Mouse (Mus musculus): ENCODE data around the gene Ramp1. TPM values are rescaled to one million over a fixed set of nuclear protein-coding genes. Genes with fewer than 3 reads are reported as not detected.

The Ramp1 gene
- polyA plus RNA-seq, 1 experiment from 2014 or later, result 1.9 TPM

- H3K9ac ChIP-seq, result no peak overlapping the region
- no peak overlapping the region for H3K27ac ChIP-seq
- H3K4me1 ChIP-seq, result 0 out of 2 replicates have a peak, but pooled peaks cover 4% of the 10 kb centered on the region
- H3K36me3 ChIP-seq, result no peaks in the 10 kb centered on the region
- WGBS, result 65% methylated on average over 5 of the region's 5 CpGs
- no peak overlapping the region for H3K4me3 ChIP-seq
- H3K9me3 ChIP-seq, result no peaks in the 10 kb centered on the region
- H3K4me2 ChIP-seq (replicated peaks), result no peak overlapping the region
- no peaks in the 10 kb centered on the region for H3K27me3 ChIP-seq
- ATAC-seq (ENCODE audit: insufficient number of reproducible peaks, insufficient read depth, low FRiP score, low TSS enrichment), result no peak
Observed at GRCm38 (mm10) chr1:91204221-91204765, 24.7 kb downstream of the Ramp1 start.

GRCm38 (mm10) chr1:91205651-91206050 is 26.0 kb downstream of the Ramp1 start:
- H3K4me3 ChIP-seq, result no peak overlapping the region
- H3K9ac ChIP-seq, result no peak overlapping the region
- H3K36me3 ChIP-seq, result no peaks in the 10 kb centered on the region
- H3K27ac ChIP-seq, result no peak overlapping the region
- WGBS, result 70% methylated on average over 6 of the region's 6 CpGs
- H3K4me1 ChIP-seq, result 0 out of 2 replicates have a peak, but pooled peaks cover 4% of the 10 kb centered on the region
- no peak overlapping the region for H3K4me2 ChIP-seq (replicated peaks)
- no peaks in the 10 kb centered on the region for H3K27me3 ChIP-seq
- no peak for ATAC-seq (ENCODE audit: insufficient number of reproducible peaks, insufficient read depth, low FRiP score, low TSS enrichment)
- H3K9me3 ChIP-seq, result no peaks in the 10 kb centered on the region

GRCm38 (mm10) chr1:91206336-91206735 is 26.7 kb downstream of the Ramp1 start:
- H3K4me3 ChIP-seq, result no peak overlapping the region
- no peak for ATAC-seq (ENCODE audit: insufficient number of reproducible peaks, insufficient read depth, low FRiP score, low TSS enrichment)
- no peaks in the 10 kb centered on the region for H3K36me3 ChIP-seq
- no peaks in the 10 kb centered on the region for H3K9me3 ChIP-seq
- no peak overlapping the region for H3K9ac ChIP-seq
- WGBS, result 81% methylated on average over 8 of the region's 8 CpGs
- no peaks in the 10 kb centered on the region for H3K27me3 ChIP-seq
- H3K27ac ChIP-seq, result no peak overlapping the region
- H3K4me1 ChIP-seq, result no peaks in the 10 kb centered on the region
- H3K4me2 ChIP-seq (replicated peaks), result no peak overlapping the region

DNA sequence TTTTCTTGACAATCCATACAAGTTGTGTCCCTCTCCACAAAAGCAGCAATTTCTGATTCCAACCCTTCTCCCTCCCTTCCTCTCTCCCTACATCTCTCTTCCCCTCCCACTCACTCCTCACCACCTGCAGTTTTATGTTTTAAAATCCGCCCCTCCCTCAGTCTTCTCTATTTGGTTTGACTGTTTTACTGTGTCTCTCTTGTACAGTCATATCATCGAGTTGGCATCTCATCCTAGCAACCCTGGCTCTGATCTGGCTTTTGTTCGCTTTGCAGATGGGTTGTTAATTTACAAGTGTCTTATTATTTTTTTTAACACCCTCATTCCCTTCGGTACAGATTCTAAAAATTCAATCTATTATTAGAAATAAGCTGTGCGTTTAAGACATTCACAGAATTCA is 27.3 kb downstream of the Ramp1 start:
- Histone ChIP-seq H3K27me3 (no peaks in the 10 kb centered on the region), H3K27ac (no peak overlapping the region), H3K36me3 (no peaks in the 10 kb centered on the region), H3K4me2 (replicated peaks) (no peak overlapping the region), H3K9ac (no peak overlapping the region), H3K9me3 (no peaks in the 10 kb centered on the region), H3K4me3 (no peak overlapping the region), H3K4me1 (no peaks in the 10 kb centered on the region)
- WGBS, result 80% methylated on average over 5 of the region's 5 CpGs
- ATAC-seq (ENCODE audit: insufficient number of reproducible peaks, insufficient read depth, low FRiP score, low TSS enrichment), result no peak

GRCm38 (mm10) chr1:91207334-91208074 is 27.9 kb downstream of the Ramp1 start:
- H3K4me3 ChIP-seq, result no peak overlapping the region
- H3K36me3 ChIP-seq, result no peaks in the 10 kb centered on the region
- H3K9ac ChIP-seq, result no peak overlapping the region
- no peaks in the 10 kb centered on the region for H3K27me3 ChIP-seq
- no peaks in the 10 kb centered on the region for H3K9me3 ChIP-seq
- 74% methylated on average over 3 of the region's 3 CpGs for WGBS
- H3K4me2 ChIP-seq (replicated peaks), result no peak overlapping the region
- H3K4me1 ChIP-seq, result no peaks in the 10 kb centered on the region
- no peak for ATAC-seq (ENCODE audit: insufficient number of reproducible peaks, insufficient read depth, low FRiP score, low TSS enrichment)
- no peak overlapping the region for H3K27ac ChIP-seq

GRCm38 (mm10) chr1:91209343-91209742 is 29.7 kb downstream of the Ramp1 start:
- ATAC-seq (ENCODE audit: insufficient number of reproducible peaks, insufficient read depth, low FRiP score, low TSS enrichment), result 0 out of 2 replicates have a peak, but pooled peaks have one; percentile 32
- no peak overlapping the region for H3K27ac ChIP-seq
- H3K36me3 ChIP-seq, result no peaks in the 10 kb centered on the region
- H3K4me3 ChIP-seq, result no peak overlapping the region
- no peaks in the 10 kb centered on the region for H3K4me1 ChIP-seq
- no peak overlapping the region for H3K4me2 ChIP-seq (replicated peaks)
- H3K9me3 ChIP-seq, result no peaks in the 10 kb centered on the region
- no peaks in the 10 kb centered on the region for H3K27me3 ChIP-seq
- no peak overlapping the region for H3K9ac ChIP-seq
- WGBS, result 87% methylated on average over 6 of the region's 6 CpGs

DNA sequence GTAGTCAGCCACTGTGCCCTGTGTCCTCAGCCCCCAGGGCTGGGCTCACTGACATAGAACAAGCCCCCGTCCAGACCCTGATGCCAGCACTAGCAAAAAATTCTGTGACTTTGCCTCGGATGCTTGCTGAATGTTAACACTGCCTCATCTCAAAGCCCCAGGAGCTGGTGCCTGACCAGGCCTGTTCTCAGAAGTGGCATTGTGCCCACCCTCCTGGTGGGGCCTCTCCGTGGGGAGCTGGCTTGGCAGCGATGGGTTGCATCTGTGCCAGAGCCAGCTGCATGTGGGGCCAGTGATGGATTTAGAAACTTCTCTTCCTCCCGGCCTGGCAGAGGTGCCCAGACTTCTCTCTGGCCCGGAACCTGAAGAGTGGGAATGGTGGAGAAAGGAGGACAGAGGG is 30.2 kb downstream of the Ramp1 start:
- Histone ChIP-seq H3K4me2 (replicated peaks) (no peak overlapping the region), H3K4me1 (no peaks in the 10 kb centered on the region), H3K27ac (no peak overlapping the region), H3K36me3 (no peaks in the 10 kb centered on the region), H3K9me3 (no peaks in the 10 kb centered on the region), H3K27me3 (no peaks in the 10 kb centered on the region), H3K4me3 (no peak overlapping the region), H3K9ac (no peak overlapping the region)
- ATAC-seq (ENCODE audit: insufficient number of reproducible peaks, insufficient read depth, low FRiP score, low TSS enrichment), result no peak
- WGBS, result 81% methylated on average over 6 of the region's 6 CpGs

- H3K36me3 ChIP-seq, result no peaks in the 10 kb centered on the region
- no peaks in the 10 kb centered on the region for H3K27me3 ChIP-seq
- no peaks in the 10 kb centered on the region for H3K4me1 ChIP-seq
- H3K9me3 ChIP-seq, result no peaks in the 10 kb centered on the region
- no peak overlapping the region for H3K27ac ChIP-seq
- no peak overlapping the region for H3K4me3 ChIP-seq
- H3K9ac ChIP-seq, result no peak overlapping the region
- H3K4me2 ChIP-seq (replicated peaks), result no peak overlapping the region
- 0 out of 2 replicates have a peak, but pooled peaks have one; percentile 19 for ATAC-seq (ENCODE audit: insufficient number of reproducible peaks, insufficient read depth, low FRiP score, low TSS enrichment)
- WGBS, result 54% methylated on average over 1 of the region's 1 CpGs
Observed at GRCm38 (mm10) chr1:91211099-91211498, 31.5 kb downstream of the Ramp1 start.

DNA sequence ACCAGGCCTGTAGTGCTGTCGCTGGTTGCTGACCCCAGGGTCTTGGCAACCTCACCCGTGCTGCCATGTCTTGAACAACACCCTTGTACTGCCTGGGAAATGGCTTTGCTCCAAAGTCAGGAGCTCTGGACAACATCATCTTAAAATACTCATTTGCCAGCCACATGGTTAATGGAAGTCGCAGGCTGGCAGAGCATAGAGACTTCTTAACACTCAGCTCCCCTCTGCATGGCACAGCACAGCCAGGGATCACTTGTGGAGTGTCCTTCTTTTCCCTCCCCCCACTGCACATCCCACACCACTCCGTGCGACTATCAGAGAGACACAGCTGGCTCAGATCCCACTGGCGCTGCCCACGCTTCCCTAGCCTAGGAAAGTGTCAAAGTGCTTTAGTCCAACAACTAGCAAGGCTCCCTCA is 32.0 kb downstream of the Ramp1 start:
- no peaks in the 10 kb centered on the region for H3K9me3 ChIP-seq
- H3K4me1 ChIP-seq, result no peaks in the 10 kb centered on the region
- ATAC-seq (ENCODE audit: insufficient number of reproducible peaks, insufficient read depth, low FRiP score, low TSS enrichment), result no peak
- H3K27ac ChIP-seq, result no peak overlapping the region
- no peak overlapping the region for H3K9ac ChIP-seq
- H3K36me3 ChIP-seq, result no peaks in the 10 kb centered on the region
- H3K4me3 ChIP-seq, result no peak overlapping the region
- WGBS, result 78% methylated on average over 7 of the region's 7 CpGs
- H3K27me3 ChIP-seq, result no peaks in the 10 kb centered on the region
- no peak overlapping the region for H3K4me2 ChIP-seq (replicated peaks)

- ATAC-seq (ENCODE audit: insufficient number of reproducible peaks, insufficient read depth, low FRiP score, low TSS enrichment), result no peak
- Histone ChIP-seq H3K36me3 (no peaks in the 10 kb centered on the region), H3K9ac (no peak overlapping the region), H3K27me3 (no peaks in the 10 kb centered on the region), H3K4me1 (no peaks in the 10 kb centered on the region), H3K27ac (no peak overlapping the region), H3K4me2 (replicated peaks) (no peak overlapping the region), H3K4me3 (no peak overlapping the region), H3K9me3 (no peaks in the 10 kb centered on the region)
- WGBS, result 84% methylated on average over 1 of the region's 1 CpGs
Observed at GRCm38 (mm10) chr1:91215264-91215663, 35.6 kb downstream of the Ramp1 start.

- Histone ChIP-seq H3K9me3 (no peaks in the 10 kb centered on the region), H3K9ac (no peak overlapping the region), H3K4me1 (no peaks in the 10 kb centered on the region), H3K27me3 (no peaks in the 10 kb centered on the region), H3K36me3 (no peaks in the 10 kb centered on the region), H3K4me3 (no peak overlapping the region), H3K27ac (no peak overlapping the region), H3K4me2 (replicated peaks) (no peak overlapping the region)
- ATAC-seq (ENCODE audit: insufficient number of reproducible peaks, insufficient read depth, low FRiP score, low TSS enrichment), result no peak
- 49% methylated on average over 1 of the region's 1 CpGs for WGBS
Observed at GRCm38 (mm10) chr1:91215981-91216380, 36.4 kb downstream of the Ramp1 start.

DNA sequence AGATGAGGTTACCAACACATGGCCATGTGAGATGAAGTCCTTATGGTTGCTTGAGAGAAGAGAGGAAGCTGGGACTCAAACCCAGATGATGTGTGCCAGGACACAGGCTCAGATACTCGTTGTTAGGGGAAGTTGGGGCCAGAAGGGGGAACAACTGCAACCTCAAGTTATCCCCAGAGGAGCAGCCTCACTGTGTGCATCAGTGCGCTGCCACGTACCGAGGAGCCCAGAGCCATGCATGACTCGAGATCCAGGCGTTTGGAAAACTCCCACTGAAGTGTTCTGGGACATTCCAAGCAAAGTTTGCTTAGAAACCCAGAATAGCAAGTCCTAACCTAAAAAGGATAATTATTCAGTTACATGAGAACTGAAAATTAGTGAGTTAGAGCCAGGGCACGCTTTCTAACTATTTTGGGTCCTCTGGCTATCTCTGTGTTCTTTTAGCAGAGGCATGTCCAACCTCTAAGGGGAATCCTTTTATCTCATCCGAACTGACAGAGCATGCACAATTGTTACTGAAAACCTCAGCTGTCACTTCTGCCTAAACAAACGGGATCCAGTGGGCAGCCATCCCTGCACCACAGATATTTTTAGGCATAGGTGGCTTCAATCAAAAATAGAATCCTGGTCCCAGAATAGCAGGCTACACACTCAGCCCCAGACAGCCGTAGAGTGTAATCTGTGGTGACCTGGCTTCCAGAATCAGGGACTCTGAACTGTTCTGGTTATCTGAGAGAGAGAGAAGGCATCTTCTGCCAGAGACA is 37.1 kb downstream of the Ramp1 start:
- Histone ChIP-seq H3K4me1 (no peaks in the 10 kb centered on the region), H3K27me3 (no peaks in the 10 kb centered on the region), H3K4me2 (replicated peaks) (no peak overlapping the region), H3K27ac (no peak overlapping the region), H3K36me3 (no peaks in the 10 kb centered on the region), H3K4me3 (no peak overlapping the region), H3K9ac (no peak overlapping the region), H3K9me3 (no peaks in the 10 kb centered on the region)
- 57% methylated on average over 10 of the region's 10 CpGs for WGBS
- ATAC-seq (ENCODE audit: insufficient number of reproducible peaks, insufficient read depth, low FRiP score, low TSS enrichment), result no peak

Measured in embryonic facial prominence, embryonic 12.5 days (tissue).